Mouse (Mus musculus) cortical plate, adult 2 months (tissue): Measurements from ENCODE around the gene Pithd1.

Experiments
- CTCF ChIP-seq: fragments of 200-500 bp; IDR thresholded peaks from 2 replicates; pipeline ENCODE4 v1.5.1; 2011; ENCODE audit warnings: mild to moderate bottlenecking, control low read depth, low read length; ENCODE audit not compliant: insufficient read depth; ENCODE audit errors: extremely low read depth
- POLR2A ChIP-seq: fragments of 200-500 bp; IDR thresholded peaks from 2 replicates; pipeline ENCODE4 v1.6.1; 2011; ENCODE audit warnings: mild to moderate bottlenecking, low read length, control low read depth; ENCODE audit not compliant: insufficient read depth; ENCODE audit errors: extremely low read depth

DNA sequence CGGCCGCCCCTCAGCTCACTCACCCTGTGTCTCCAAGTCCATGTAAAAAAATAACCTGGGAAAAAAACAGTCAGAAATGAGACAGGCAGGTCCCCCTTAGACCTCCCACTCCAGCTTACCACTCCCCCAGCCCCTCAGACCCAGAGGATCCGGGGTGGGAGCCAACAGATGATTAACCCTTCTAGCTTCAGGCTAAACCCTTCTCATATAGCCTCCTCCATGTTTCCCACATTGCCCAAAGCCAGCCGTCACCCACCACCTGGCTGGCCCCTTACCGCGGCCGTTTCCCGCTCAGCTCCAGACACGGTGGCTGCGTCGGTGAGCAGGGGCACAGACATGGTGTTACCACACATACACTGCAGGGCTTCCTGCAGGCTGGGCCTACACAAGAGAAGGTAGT lies 16.5 kb downstream of the Pithd1 start:
- TF ChIP-seq CTCF (no peak), POLR2A (no peak)
